Mouse (Mus musculus) hindbrain, postnatal 0 days (tissue): Measurements from ENCODE around the gene Epo. TPM values are rescaled to one million over a fixed set of nuclear protein-coding genes. Genes with fewer than 3 reads are reported as not detected.

Source experiments
- ATAC-seq: fragments of 200-750 bp; cut with Nextera tagmentation; 2 replicates; pipeline ENCODE4 v1.8.0; 2017; ENCODE audit warnings: mild to moderate bottlenecking, moderate TSS enrichment, moderate library complexity
- DNase-seq: peaks from one replicate; pipeline ENCODE4 v3.0.0-alpha.2; 2015; ENCODE audit warnings: low spot score
- H3K27ac ChIP-seq: fragments of 300-500 bp; sonication (generic); 2 replicates; pipeline ENCODE4 v1.5.1; 2014; ENCODE audit warnings: mild to moderate bottlenecking
- H3K27me3 ChIP-seq: fragments of 300-500 bp; sonication (generic); 2 replicates; pipeline ENCODE4 v1.6.1; 2014; ENCODE audit warnings: low read length, mixed read lengths; ENCODE audit not compliant: insufficient read depth
- H3K36me3 ChIP-seq: fragments of 300-500 bp; sonication (generic); 2 replicates; pipeline ENCODE4 v1.6.1; 2014; ENCODE audit warnings: low read length, mixed read lengths; ENCODE audit not compliant: insufficient read depth
- H3K4me1 ChIP-seq: fragments of 300-500 bp; sonication (generic); 2 replicates; pipeline ENCODE4 v1.6.1; 2014; ENCODE audit warnings: antibody characterized with exemption, low read length, mixed read lengths; ENCODE audit not compliant: insufficient read depth
- H3K4me2 ChIP-seq: fragments of 300-500 bp; sonication (generic); 2 replicates; pipeline ENCODE4 v1.6.1; 2014; ENCODE audit warnings: low read depth, mild to moderate bottlenecking, low read length, moderate library complexity, mixed read lengths
- H3K4me3 ChIP-seq: fragments of 300-500 bp; sonication (generic); 2 replicates; pipeline ENCODE4 v1.5.1; 2014; ENCODE audit warnings: low read length
- H3K9ac ChIP-seq: fragments of 300-500 bp; sonication (generic); replicated peaks from 2 replicates; pipeline ENCODE4 v1.6.1; 2014; ENCODE audit warnings: mild to moderate bottlenecking, low read length, moderate library complexity, mixed read lengths
- H3K9me3 ChIP-seq: fragments of 300-500 bp; sonication (generic); 2 replicates; pipeline ENCODE4 v1.6.1; 2016; ENCODE audit warnings: low read length, mixed read lengths
- CTCF ChIP-seq: IDR thresholded peaks from 2 replicates; pipeline ENCODE4 v1.5.1; 2016; ENCODE audit warnings: antibody characterized with exemption, control low read depth, low read depth
- WGBS: fragments of 180-500 bp; shearing (Covaris S2); extraction: QIAGEN DNeasy Blood & Tissue Kit; methylation state at CpG from one replicate; pipeline ENCODE4 v1.1.7; 2014; 5-methylcytosine and 5-hydroxymethylcytosine counted together
- polyA plus RNA-seq: library from polyadenylated mRNA; unstranded; fragments of >200 nt; fragmentation: Nextera tagmentation; extraction: Ambion mirVana; gene quantifications from 2 replicates; pipeline ENCODE4 v1.2.1, GENCODE M21; 2015
- total RNA-seq: library from RNA; depleted of rRNA; stranded (reverse); fragments of >200 nt; gene quantifications from 2 replicates; pipeline ENCODE4 v1.2.3, GENCODE M21; 2014

Epo gene
- total and polyA plus RNA-seq, 2 experiments from 2014 or later = not detected

GRCm38 (mm10) chr5:137569665-137570064, 36.6 kb upstream of the Epo start, which contains the start of gene Tfr2:
Tfr2 (plus strand) TSS chr5:137569840.
- no peak for TF ChIP-seq CTCF
- no peak within 1 kb of the TSS for H3K4me3 ChIP-seq
- H3K4me1 ChIP-seq = no peaks in the 10 kb centered on the region
- no peak for DNase-seq
- WGBS = 32% methylated on average over 9 of the region's 9 CpGs
- H3K4me2 ChIP-seq = no peak within 1 kb of the TSS
- no peak within 1 kb of the TSS for H3K27ac ChIP-seq
- no peak within 1 kb of the TSS for H3K9ac ChIP-seq
- no peaks in the 10 kb centered on the region for H3K9me3 ChIP-seq
- H3K36me3 ChIP-seq = peaks cover 2% of the 10 kb centered on the region; the same call in 1 of the 2 replicates
- H3K27me3 ChIP-seq = no peaks in the 10 kb centered on the region
- ATAC-seq = no peak

- Histone ChIP-seq H3K27ac (no peak overlapping the region), H3K4me2 (no peak overlapping the region), H3K4me3 (no peak overlapping the region), H3K4me1 (no peaks in the 10 kb centered on the region), H3K9ac (no peak overlapping the region), H3K27me3 (no peaks in the 10 kb centered on the region), H3K9me3 (no peaks in the 10 kb centered on the region), H3K36me3 (peaks cover 7% of the 10 kb centered on the region; the same call in 1 of the 2 replicates)
- no peak for DNase-seq
- no peak for TF ChIP-seq CTCF
- ATAC-seq = no peak
- 78% methylated on average over 12 of the region's 12 CpGs for WGBS
Observed at GRCm38 (mm10) chr5:137569031-137569430, 36.0 kb upstream of the Epo start.

GRCm38 (mm10) chr5:137568223-137568798, 35.3 kb upstream of the Epo start:
- H3K27ac ChIP-seq = no peak overlapping the region
- WGBS = 79% methylated on average over 8 of the region's 8 CpGs
- no peaks in the 10 kb centered on the region for H3K27me3 ChIP-seq
- ATAC-seq (no peak), DNase-seq (no peak)
- TF ChIP-seq CTCF = no peak
- no peak overlapping the region for H3K9ac ChIP-seq
- no peaks in the 10 kb centered on the region for H3K9me3 ChIP-seq
- H3K4me3 ChIP-seq = no peak overlapping the region
- no peak overlapping the region for H3K4me2 ChIP-seq
- H3K4me1 ChIP-seq = no peaks in the 10 kb centered on the region
- H3K36me3 ChIP-seq = peaks cover 7% of the 10 kb centered on the region; the same call in 1 of the 2 replicates

GRCm38 (mm10) chr5:137566416-137566815, 33.4 kb upstream of the Epo start:
- Histone ChIP-seq H3K9ac (no peak overlapping the region), H3K4me3 (no peak overlapping the region), H3K4me2 (no peak overlapping the region), H3K4me1 (no peaks in the 10 kb centered on the region), H3K9me3 (no peaks in the 10 kb centered on the region), H3K27ac (no peak overlapping the region), H3K27me3 (no peaks in the 10 kb centered on the region), H3K36me3 (peaks cover 7% of the 10 kb centered on the region; the same call in 1 of the 2 replicates)
- DNase-seq (no peak), ATAC-seq (no peak)
- TF ChIP-seq CTCF = no peak
- WGBS = 93% methylated on average over 5 of the region's 5 CpGs

GRCm38 (mm10) chr5:137565744-137566143, 32.7 kb upstream of the Epo start:
- Histone ChIP-seq H3K9me3 (no peaks in the 10 kb centered on the region), H3K4me1 (no peaks in the 10 kb centered on the region), H3K9ac (no peak overlapping the region), H3K27me3 (no peaks in the 10 kb centered on the region), H3K4me2 (no peak overlapping the region), H3K27ac (no peak overlapping the region), H3K4me3 (no peak overlapping the region), H3K36me3 (peaks cover 7% of the 10 kb centered on the region; the same call in 1 of the 2 replicates)
- no peak for TF ChIP-seq CTCF
- ATAC-seq (no peak), DNase-seq (no peak)
- 54% methylated on average over 6 of the region's 6 CpGs for WGBS

GRCm38 (mm10) chr5:137562965-137563364, 29.9 kb upstream of the Epo start:
- DNase-seq (no peak), ATAC-seq (no peak)
- no peak overlapping the region for H3K4me2 ChIP-seq
- WGBS = 67% methylated on average over 10 of the region's 10 CpGs
- no peaks in the 10 kb centered on the region for H3K4me1 ChIP-seq
- no peak overlapping the region for H3K4me3 ChIP-seq
- H3K27me3 ChIP-seq = no peaks in the 10 kb centered on the region
- H3K9ac ChIP-seq = no peak overlapping the region
- peaks cover 7% of the 10 kb centered on the region; the same call in 1 of the 2 replicates for H3K36me3 ChIP-seq
- H3K9me3 ChIP-seq = no peaks in the 10 kb centered on the region
- no peak for TF ChIP-seq CTCF
- H3K27ac ChIP-seq = no peak overlapping the region

- no peak overlapping the region for H3K27ac ChIP-seq
- no peak for TF ChIP-seq CTCF
- H3K4me3 ChIP-seq = no peak overlapping the region
- no peak overlapping the region for H3K9ac ChIP-seq
- H3K9me3 ChIP-seq = no peaks in the 10 kb centered on the region
- WGBS = 47% methylated on average over 6 of the region's 6 CpGs
- DNase-seq = no peak
- H3K4me1 ChIP-seq = no peaks in the 10 kb centered on the region
- no peaks in the 10 kb centered on the region for H3K27me3 ChIP-seq
- H3K4me2 ChIP-seq = no peak overlapping the region
- H3K36me3 ChIP-seq = peaks cover 7% of the 10 kb centered on the region; the same call in 1 of the 2 replicates
- ATAC-seq = no peak
Observed at GRCm38 (mm10) chr5:137561556-137561955, 28.5 kb upstream of the Epo start.
